ENCODE assay signal across 25 mouse cellular contexts in genomic region chr13:56426365-56426764, GRCm38 (mm10). TPM values are rescaled to one million over a fixed set of nuclear protein-coding genes. Genes with fewer than 3 reads are reported as not detected.
DNase-seq lines count a peak whose midpoint lies in the region; ATAC-seq and TF ChIP-seq lines count a peak whose summit lies in the region.
"Had no signal": no experiment of that assay in that cellular context is flagged by ENCODE, and none has a peak within 500 bp of the region (broad histone marks: within the 10 kb centered on the region; RNA-seq: fewer than 3 reads in every experiment).

TSS of gene Gm3045 (plus strand) at chr13:56426594.

- TF ChIP-seq CTCF in lung, postnatal 0 days (IDR thresholded peaks at IDR 0.05), result no peak
- TF ChIP-seq CTCF in brain, embryonic 14.5 days (IDR thresholded peaks at IDR 0.05; ENCODE audit: borderline replicate concordance, extremely low read depth, insufficient read depth, insufficient read length), result no peak
- no peak for TF ChIP-seq CTCF in heart, adult 2 months (IDR thresholded peaks at IDR 0.05)

- no peak within 1 kb of the TSS for H3K27ac ChIP-seq in lung, postnatal 0 days (ENCODE audit: low read length)
- H3K27ac ChIP-seq in heart, adult 2 months, result no peak within 1 kb of the TSS
- H3K27ac ChIP-seq: embryonic facial prominence, embryonic 15.5 days; forebrain, embryonic 10.5 days; heart, embryonic 10.5 days; hindbrain, embryonic 13.5 days had no signal

- no peak within 1 kb of the TSS for H3K4me3 ChIP-seq in lung, postnatal 0 days (ENCODE audit: low read depth, low read length)
- no peak within 1 kb of the TSS for H3K4me3 ChIP-seq in heart, adult 2 months
- H3K4me3 ChIP-seq: embryonic facial prominence, embryonic 15.5 days; erythroblast, embryonic 14.5 days; forebrain, embryonic 10.5 days; heart, embryonic 10.5 days; hindbrain, embryonic 13.5 days had no signal

- H3K4me1 ChIP-seq in lung, postnatal 0 days (ENCODE audit: insufficient read depth, low read depth, low read length), result no peaks in the 10 kb centered on the region
- H3K4me1 ChIP-seq in heart, adult 2 months (ENCODE audit: control insufficient read depth, insufficient read depth, low read length), result no peaks in the 10 kb centered on the region

- H3K79me2 ChIP-seq in heart, adult 2 months (replicated peaks; ENCODE audit: control insufficient read depth, insufficient read depth, low read length), result no peaks in the 10 kb centered on the region

- 0 out of 2 replicates have a peak, but pooled peaks have one; percentile 2 for ATAC-seq in lung, postnatal 0 days
- ATAC-seq: forebrain, embryonic 14.5 days had no signal

- no peak within 1 kb of the TSS for H3K4me2 ChIP-seq in lung, postnatal 0 days (replicated peaks; ENCODE audit: low read depth, low read length)
- H3K4me2 ChIP-seq: embryonic facial prominence, embryonic 15.5 days; hindbrain, embryonic 13.5 days had no signal

- intact Hi-C loops in heart, adult 2 months (cut with DNase I), result no loop called here

- no peaks in the 10 kb centered on the region for H3K36me3 ChIP-seq in lung, postnatal 0 days (ENCODE audit: insufficient read depth, low read length)
- no peaks in the 10 kb centered on the region for H3K36me3 ChIP-seq in heart, adult 2 months (ENCODE audit: control insufficient read depth, insufficient read depth, low read length)
- H3K36me3 ChIP-seq: embryonic facial prominence, embryonic 15.5 days; forebrain, embryonic 10.5 days; heart, embryonic 10.5 days; hindbrain, embryonic 13.5 days had no signal

- H3K9ac ChIP-seq in lung, postnatal 0 days (replicated peaks; ENCODE audit: low read depth), result no peak within 1 kb of the TSS
- H3K9ac ChIP-seq in heart, adult 2 months (ENCODE audit: low read depth, low read length), result no peak within 1 kb of the TSS
- H3K9ac ChIP-seq: embryonic facial prominence, embryonic 15.5 days; hindbrain, embryonic 13.5 days had no signal

- no peak for TF ChIP-seq POLR2A in brain, embryonic 14.5 days (IDR thresholded peaks at IDR 0.05; ENCODE audit: borderline replicate concordance, extremely low read depth, insufficient read depth, insufficient read length, poor library complexity, severe bottlenecking)
- no peak for TF ChIP-seq POLR2A in heart, adult 2 months (IDR thresholded peaks at IDR 0.05; ENCODE audit: insufficient read depth, low read depth, low read length)

- WGBS in lung, postnatal 0 days, result 46% methylated on average over 4 of the region's 4 CpGs
- 73% methylated on average over 4 of the region's 4 CpGs for WGBS in heart, adult 2 months

- DNase-seq in cerebellum, postnatal 10 days, result peak; percentile 53 to 56
- DNase-seq in cerebellum, postnatal 4 days (ENCODE audit: low spot score in 2 of 2), result no peak
- DNase-seq in lung, postnatal 0 days (ENCODE audit: low spot score), result no peak
- DNase-seq in lung, postnatal 4 days, result no peak
- peak; percentile 64 for DNase-seq in brain, adult 2 months (ENCODE audit: low read depth, low spot score)
- peak; percentile 33 for DNase-seq in brain, embryonic 14.5 days (ENCODE audit: low read depth)
- no peak for DNase-seq in heart, adult 2 months
- DNase-seq: adrenal gland, adult 2 months; adrenal gland, postnatal 25 days; gastrocnemius, postnatal 36 days; heart, adult 11 months; heart, postnatal 14 days; kidney, adult 2 months had no signal

- no peaks in the 10 kb centered on the region for H3K9me3 ChIP-seq in lung, postnatal 0 days (ENCODE audit: low read length)
- H3K9me3 ChIP-seq: embryonic facial prominence, embryonic 15.5 days; forebrain, embryonic 10.5 days; heart, embryonic 10.5 days; hindbrain, embryonic 13.5 days had no signal

- TF ChIP-seq EP300 in lung, postnatal 0 days (IDR thresholded peaks at IDR 0.05), result no peak
- no peak for TF ChIP-seq EP300 in heart, adult 2 months (IDR thresholded peaks at IDR 0.05; ENCODE audit: insufficient read depth, low read depth, low read length)

- no peaks in the 10 kb centered on the region for H3K27me3 ChIP-seq in lung, postnatal 0 days (replicated peaks; ENCODE audit: insufficient read depth, low read length)
- H3K27me3 ChIP-seq in heart, adult 2 months (ENCODE audit: control insufficient read depth, insufficient read depth, low read length), result no peaks in the 10 kb centered on the region
- H3K27me3 ChIP-seq: embryonic facial prominence, embryonic 15.5 days had no signal

RNA-seq across cellular contexts. Expression of gene Gm3045, which starts in this region (rescaled TPM):
- not detected in 2 replicates for polyA plus RNA-seq in lung, postnatal 0 days (2015; fragmentation: Nextera tagmentation; extraction: Ambion mirVana)
- not detected in 2 replicates for polyA plus RNA-seq in brain, embryonic 14.5 days (2012; rRNA removed)
- total RNA-seq in heart, adult 2 months (2021), result not detected
- polyA plus RNA-seq in heart, adult 2 months (2012; rRNA removed), result not detected in 2 replicates
- total RNA-seq: adrenal gland, adult 2 months; adrenal gland, postnatal 25 days; ES-E14; gastrocnemius, adult 8-10 months; gastrocnemius, postnatal 36 days; heart, postnatal 14 days; hematopoietic stem cell, adult 5-6 weeks had no signal
- polyA plus RNA-seq: adrenal gland, adult 2 months; cerebellum, adult 2 months; erythroblast, embryonic 14.5 days; forebrain, embryonic 10.5 days; forebrain, embryonic 14.5 days; heart, embryonic 10.5 days; heart, embryonic 14.5 days; hindbrain, embryonic 13.5 days; intestine, embryonic 16.5 days; kidney, adult 2 months had no signal

Comparison
In these comparisons a context has a peak if more than half of its experiments do, and no peak if none do; other contexts are left out.
1. DNase-seq: peak in cerebellum, postnatal 10 days (2 of 2) and brain, adult 2 months (single experiment); none in cerebellum, postnatal 4 days (0 of 2), lung, postnatal 0 days (single experiment), lung, postnatal 4 days (0 of 2) and heart, adult 2 months (0 of 2).
2. Peak in ATAC-seq in lung, postnatal 0 days; RNA of the gene not detected or under 1 TPM.
3. Peak in DNase-seq in brain, embryonic 14.5 days; RNA of the gene not detected or under 1 TPM.